Comparison of ENCODE assay signal across 35 mouse cellular contexts in genomic region chr1:138291463-138291862, GRCm38 (mm10). TPM values are rescaled to one million over a fixed set of nuclear protein-coding genes. Genes with fewer than 3 reads are reported as not detected.
DNase-seq lines count a peak whose midpoint lies in the region; ATAC-seq lines count a peak whose summit lies in the region.
"Had no signal": no experiment of that assay in that cellular context is flagged by ENCODE, and none has a peak within 500 bp of the region (broad histone marks: within the 10 kb centered on the region; RNA-seq: fewer than 3 reads in every experiment).

No protein-coding gene starts in this region.

- DNase-seq in CD4-positive helper T cell, adult 2 months (ENCODE audit: low read depth, low spot score), result peak; percentile 47
- DNase-seq in splenic B cell, adult 2 months (ENCODE audit: low read depth, low spot score), result peak; percentile 22
- no peak for DNase-seq in cerebellum, postnatal 36 days
- no peak for DNase-seq in B cell, adult 2 months
- DNase-seq in left cerebral cortex, postnatal 25 days (ENCODE audit: low spot score in 2 of 2), result no peak
- DNase-seq: adrenal gland, adult 2 months; adrenal gland, postnatal 14 days; cerebellum, adult 18-20 months; cerebellum, adult 9-10 months; cerebellum, postnatal 14 days; gastrocnemius, adult 2 months; gastrocnemius, postnatal 14 days; heart, adult 11 months; heart, postnatal 36 days had no signal

- peak; percentile 68 for ATAC-seq in activated CD4-positive, CD25-positive, alpha-beta regulatory T cell, adult 4 months
- peak; percentile 79 for ATAC-seq in megakaryocyte, adult 5-6 weeks (ENCODE audit: poor library complexity, severe bottlenecking)
- ATAC-seq: forebrain, embryonic 14.5 days; hindbrain, embryonic 16.5 days; intestine, postnatal 0 days; Patski had no signal

- H3K36me3 ChIP-seq in splenic B cell, adult 2 months (ENCODE audit: control insufficient read depth, insufficient read depth, low read length, poor library complexity, severe bottlenecking), result no peaks in the 10 kb centered on the region
- H3K36me3 ChIP-seq: embryonic facial prominence, embryonic 12.5 days; embryonic facial prominence, embryonic 15.5 days; G1E; hindbrain, embryonic 10.5 days; hindbrain, embryonic 13.5 days had no signal

- no peaks in the 10 kb centered on the region for H3K27me3 ChIP-seq in splenic B cell, adult 2 months (ENCODE audit: control insufficient read depth, insufficient read depth, low read length, poor library complexity, severe bottlenecking)
- H3K27me3 ChIP-seq: CH12.LX; embryonic facial prominence, embryonic 12.5 days; embryonic facial prominence, embryonic 15.5 days; hindbrain, embryonic 13.5 days; Patski had no signal

- intact Hi-C loops in left cerebral cortex, postnatal 25 days (cut with DNase I), result no loop called here

RNA-seq across cellular contexts. Expression of gene Atp6v1g3, which starts 17.9 kb away (rescaled TPM):
- under 1 TPM in 1 of 2 experiments, not detected in 1; 0.63 TPM for polyA plus RNA-seq in activated CD4-positive, CD25-positive, alpha-beta regulatory T cell, adult 4 months (2017; shearing (Covaris generic))
- total RNA-seq in megakaryocyte, adult 5-6 weeks (2015), result not detected in 2 replicates
- 0.65 TPM in 1 of 2 replicates, not detected in the other for total RNA-seq in megakaryocyte, adult 5-6 weeks (2017)
- total RNA-seq in left cerebral cortex, postnatal 25 days (2021), result not detected
- total RNA-seq: adrenal gland, adult 2 months; adrenal gland, postnatal 14 days; CH12.LX; common myeloid progenitor, adult 5-6 weeks; G1E; gastrocnemius, adult 2 months; gastrocnemius, postnatal 14 days; gastrocnemius, postnatal 4 days; heart, adult 8-10 months; heart, postnatal 36 days had no signal
- polyA plus RNA-seq: adrenal gland, adult 2 months; brain, embryonic 14.5 days; forebrain, embryonic 11.5 days; forebrain, embryonic 14.5 days; G1E; heart, embryonic 11.5 days; heart, embryonic 14.5 days; heart, postnatal 0 days; hindbrain, embryonic 10.5 days; hindbrain, embryonic 13.5 days; hindbrain, embryonic 16.5 days; intestine, embryonic 14.5 days; intestine, postnatal 0 days; Patski had no signal

Comparison
In these comparisons a context has a peak if more than half of its experiments do, and no peak if none do; other contexts are left out.
1. DNase-seq: peak in CD4-positive helper T cell, adult 2 months (single experiment) and splenic B cell, adult 2 months (single experiment); none in cerebellum, postnatal 36 days (0 of 2), B cell, adult 2 months (0 of 2) and left cerebral cortex, postnatal 25 days (0 of 2).